Mouse (Mus musculus) C2C12 (cell line): ENCODE data around the gene Gps1. TPM values are rescaled to one million over a fixed set of nuclear protein-coding genes. Genes with fewer than 3 reads are reported as not detected.
A peak's percentile ranks its signal among the peaks of the same experiment; 100 is the strongest.
"Not testable (repeated sequence)": the region's sequence is repeated elsewhere in the genome, so short reads cannot be mapped to it uniquely, and the experiment has no call there.

Experiments
- H3K27me3 ChIP-seq: one replicate; pipeline ENCODE4 v1.6.1; 2011; ENCODE audit not compliant: control insufficient read depth, insufficient read depth, insufficient read length
- H3K36me3 ChIP-seq: one replicate; pipeline ENCODE4 v1.6.1; 2011; ENCODE audit not compliant: control insufficient read depth, insufficient read depth
- H3K4me3 ChIP-seq: one replicate; pipeline ENCODE4 v1.5.1; 2011; ENCODE audit warnings: mild to moderate bottlenecking, control low read depth; ENCODE audit not compliant: poor library complexity, insufficient read depth, severe bottlenecking
- H3K79me2 ChIP-seq: one replicate; pipeline ENCODE4 v1.6.1; 2011; ENCODE audit not compliant: control insufficient read depth, insufficient read depth
- H3K79me3 ChIP-seq: one replicate; pipeline ENCODE4 v1.6.1; 2011; ENCODE audit warnings: low read depth, control low read depth
- H3ac ChIP-seq: one replicate; pipeline ENCODE3; 2011; ENCODE audit warnings: low read depth; ENCODE audit not compliant: control insufficient read depth, insufficient read length
- CEBPB ChIP-seq: IDR thresholded peaks from one replicate; pipeline ENCODE4 v1.6.1; 2011; ENCODE audit warnings: low read depth, mild to moderate bottlenecking, control low read depth, moderate library complexity
- CTCF ChIP-seq: IDR thresholded peaks from one replicate; pipeline ENCODE4 v1.5.1; 2011; ENCODE audit not compliant: control insufficient read depth, insufficient read depth, insufficient read length
- FOSL1 ChIP-seq: IDR thresholded peaks from one replicate; pipeline ENCODE4 v1.8.0; 2011; ENCODE audit warnings: mild to moderate bottlenecking, low read length; ENCODE audit not compliant: poor library complexity, insufficient read depth, severe bottlenecking
- MAX ChIP-seq: IDR thresholded peaks from one replicate; pipeline ENCODE4 v1.6.1; 2011; ENCODE audit warnings: mild to moderate bottlenecking, control low read depth
- MYOD1 ChIP-seq: IDR thresholded peaks from one replicate; pipeline ENCODE4 v1.6.1; 2011; ENCODE audit warnings: low read depth; ENCODE audit not compliant: control insufficient read depth, insufficient read length
- MYOG ChIP-seq: IDR thresholded peaks from one replicate; pipeline ENCODE4 v1.6.1; 2011; ENCODE audit not compliant: control insufficient read depth, insufficient read length; ENCODE audit errors: extremely low read depth
- USF1 ChIP-seq: IDR thresholded peaks from one replicate; pipeline ENCODE4 v1.6.1; 2011; ENCODE audit warnings: low read depth, mild to moderate bottlenecking, control low read depth, moderate library complexity
- polyA plus RNA-seq: library from polyadenylated mRNA; unstranded; fragments of >200 nt; fragmentation: generic; extraction: Trizol; gene quantifications from one replicate; pipeline ENCODE4 v1.2.1, GENCODE M21; 2012; ENCODE audit warnings: missing spikeins

Gene Gps1
- polyA plus RNA-seq, 1 experiment: 187 TPM

DNA sequence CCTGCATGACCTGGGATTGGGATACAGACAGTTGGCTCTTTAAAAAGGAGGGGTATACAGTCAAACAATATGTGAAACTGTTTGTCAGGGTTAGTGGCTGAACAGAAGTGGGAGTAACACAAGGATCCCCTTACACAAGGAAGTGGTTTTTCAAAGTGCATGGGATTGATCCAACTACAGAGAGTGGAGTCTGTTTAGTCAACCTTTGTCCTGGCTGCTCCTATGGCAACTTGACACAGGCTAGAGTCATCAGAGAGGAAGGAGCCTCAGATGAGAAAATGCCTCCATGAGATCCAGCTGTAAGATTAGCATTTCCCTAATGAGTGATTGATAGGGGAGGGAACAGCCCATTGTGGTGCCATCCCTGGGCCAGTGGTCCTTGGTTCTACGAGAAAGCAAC lies 15.9 kb upstream of the Gps1 start:
- Histone ChIP-seq H3K27me3 (no peaks in the 10 kb centered on the region), H3ac (no peak overlapping the region), H3K79me3 (no peaks in the 10 kb centered on the region), H3K36me3 (no peaks in the 10 kb centered on the region), H3K79me2 (no peaks in the 10 kb centered on the region), H3K4me3 (no peak overlapping the region)
- TF ChIP-seq CTCF (no peak), CEBPB (no peak), MYOD1 (no peak), MAX (no peak), USF1 (no peak), FOSL1 (no peak), MYOG (no peak)

GRCm38 (mm10) chr11:120772749-120773148 lies 11.3 kb upstream of the Gps1 start:
- no peak overlapping the region for H3K4me3 ChIP-seq
- TF ChIP-seq USF1 (no peak), MYOD1 (no peak), MAX (no peak)
- H3K79me2 ChIP-seq: no peaks in the 10 kb centered on the region
- H3K27me3 ChIP-seq: no peaks in the 10 kb centered on the region
- H3K79me3 ChIP-seq: no peaks in the 10 kb centered on the region
- H3K36me3 ChIP-seq: no peaks in the 10 kb centered on the region
- no peak overlapping the region for H3ac ChIP-seq

GRCm38 (mm10) chr11:120773463-120774190 lies 10.4 kb upstream of the Gps1 start:
- Histone ChIP-seq H3K79me2 (no peaks in the 10 kb centered on the region), H3K27me3 (no peaks in the 10 kb centered on the region), H3ac (no peak overlapping the region), H3K4me3 (no peak overlapping the region), H3K79me3 (no peaks in the 10 kb centered on the region), H3K36me3 (no peaks in the 10 kb centered on the region)
- TF ChIP-seq FOSL1: peak; percentile 44
- TF ChIP-seq MAX: no peak

DNA sequence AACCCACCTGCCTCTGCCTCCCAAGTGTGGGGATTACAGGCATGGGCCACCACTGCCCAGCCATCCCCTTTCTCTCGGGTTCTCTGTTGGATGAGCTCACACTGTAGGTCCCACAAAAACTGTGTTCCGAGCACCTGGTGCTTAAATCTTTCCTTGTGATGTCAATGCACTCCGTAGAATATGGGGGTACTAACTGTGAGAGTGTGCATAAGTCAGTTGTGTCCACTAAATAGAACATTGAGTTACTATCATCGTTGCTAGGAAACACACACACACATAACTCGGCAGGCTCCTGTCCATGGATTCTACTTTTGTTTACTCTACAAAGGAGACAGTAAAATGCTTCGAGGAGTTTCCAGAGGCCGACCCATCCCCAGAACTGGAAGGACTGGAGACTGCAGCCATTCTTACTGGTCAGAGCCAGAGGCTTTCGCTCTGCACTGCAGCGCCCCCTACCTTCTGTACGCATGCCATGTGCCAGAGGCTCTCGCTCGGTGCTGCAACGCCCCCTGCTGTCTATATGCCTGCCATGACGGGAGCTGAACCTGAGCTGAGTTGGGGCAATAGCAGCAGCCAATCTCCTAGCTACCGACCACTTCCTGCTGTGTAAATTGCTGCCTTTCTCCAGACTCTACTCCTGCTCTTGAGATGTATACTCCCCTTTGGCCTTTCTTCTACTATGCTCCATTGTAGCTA lies 8.2 kb upstream of the Gps1 start:
- Histone ChIP-seq H3K4me3 (no peak overlapping the region), H3K27me3 (no peaks in the 10 kb centered on the region), H3ac (no peak overlapping the region), H3K36me3 (no peaks in the 10 kb centered on the region), H3K79me3 (no peaks in the 10 kb centered on the region), H3K79me2 (no peaks in the 10 kb centered on the region)
- peak; percentile 100 for TF ChIP-seq CTCF
- TF ChIP-seq MYOD1: no peak
- TF ChIP-seq FOSL1: no peak
- peak; percentile 100 for TF ChIP-seq MAX

DNA sequence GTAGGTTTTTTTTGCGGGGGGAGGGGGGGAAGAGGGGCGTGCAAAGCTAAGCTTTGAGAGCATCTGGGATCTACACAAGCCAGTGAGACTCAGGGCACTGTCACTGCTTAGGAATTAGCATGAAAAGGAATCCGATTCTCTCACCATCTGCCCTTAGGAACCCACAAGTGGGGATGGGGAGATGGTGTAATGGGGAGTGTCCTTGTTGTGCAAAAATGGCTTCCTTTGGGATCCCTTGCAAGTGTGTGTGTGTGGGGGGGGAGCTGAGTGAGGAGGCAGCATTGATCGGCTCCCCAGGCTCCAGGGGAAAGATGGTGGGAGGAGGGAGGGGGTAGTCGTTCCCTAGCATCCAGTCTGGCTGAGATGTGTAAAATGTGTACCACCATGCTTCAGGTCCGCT lies 6.9 kb upstream of the Gps1 start:
- no peaks in the 10 kb centered on the region for H3K79me2 ChIP-seq
- H3K27me3 ChIP-seq: no peaks in the 10 kb centered on the region
- no peaks in the 10 kb centered on the region for H3K79me3 ChIP-seq
- TF ChIP-seq MYOG (no peak), CEBPB (no peak), MYOD1 (no peak), MAX (no peak), FOSL1 (no peak), USF1 (no peak), CTCF (no peak)
- no peak overlapping the region for H3K4me3 ChIP-seq
- no peak overlapping the region for H3ac ChIP-seq
- H3K36me3 ChIP-seq: no peaks in the 10 kb centered on the region

GRCm38 (mm10) chr11:120779876-120780275 lies 4.2 kb upstream of the Gps1 start:
- H3K4me3 ChIP-seq: no peak overlapping the region
- H3ac ChIP-seq: no peak overlapping the region
- H3K79me3 ChIP-seq: peaks cover 2% of the 10 kb centered on the region
- no peak for TF ChIP-seq USF1
- TF ChIP-seq CEBPB: no peak
- no peak for TF ChIP-seq MYOD1
- TF ChIP-seq MYOG: no peak
- TF ChIP-seq FOSL1: no peak
- TF ChIP-seq MAX: no peak
- TF ChIP-seq CTCF: no peak
- H3K27me3 ChIP-seq: no peaks in the 10 kb centered on the region
- no peaks in the 10 kb centered on the region for H3K36me3 ChIP-seq
- H3K79me2 ChIP-seq: peaks cover 12% of the 10 kb centered on the region

GRCm38 (mm10) chr11:120781361-120781760 lies 2.7 kb upstream of the Gps1 start:
- not testable (repeated sequence) for H3K79me3 ChIP-seq, H3K27me3 ChIP-seq, H3ac ChIP-seq, H3K4me3 ChIP-seq
- H3K79me2 ChIP-seq: peaks cover 27% of the 10 kb centered on the region
- peaks cover 13% of the 10 kb centered on the region for H3K36me3 ChIP-seq
